Mouse (Mus musculus) limb, embryonic 13.5 days (tissue): ENCODE measurements around the gene Gm10337. TPM values are rescaled to one million over a fixed set of nuclear protein-coding genes. Genes with fewer than 3 reads are reported as not detected.

ENCODE experiments used
- ATAC-seq: fragments of 200-750 bp; cut with Nextera tagmentation; 2 replicates; pipeline ENCODE4 v1.8.0; 2017; ENCODE audit warnings: low read depth, moderate number of reproducible peaks, moderate TSS enrichment; ENCODE audit not compliant: low FRiP score
- H3K27ac ChIP-seq: fragments of 300-500 bp; sonication (generic); 2 replicates; pipeline ENCODE4 v1.5.1; 2015; ENCODE audit warnings: inconsistent platforms, mild to moderate bottlenecking, moderate library complexity
- H3K27me3 ChIP-seq: fragments of 300-500 bp; sonication (generic); 2 replicates; pipeline ENCODE4 v1.6.1; 2015; ENCODE audit warnings: mild to moderate bottlenecking, inconsistent platforms
- H3K36me3 ChIP-seq: fragments of 300-500 bp; sonication (generic); 2 replicates; pipeline ENCODE4 v1.6.1; 2015; ENCODE audit warnings: inconsistent platforms, mild to moderate bottlenecking, moderate library complexity
- H3K4me1 ChIP-seq: fragments of 300-500 bp; sonication (generic); 2 replicates; pipeline ENCODE4 v1.6.1; 2015; ENCODE audit warnings: inconsistent platforms
- H3K4me2 ChIP-seq: fragments of 300-500 bp; sonication (generic); replicated peaks from 2 replicates; pipeline ENCODE4 v1.6.1; 2015; ENCODE audit warnings: inconsistent platforms, mild to moderate bottlenecking, moderate library complexity
- H3K4me3 ChIP-seq: fragments of 300-500 bp; sonication (generic); 2 replicates; pipeline ENCODE4 v1.5.1; 2015; ENCODE audit warnings: moderate library complexity, mild to moderate bottlenecking, inconsistent platforms
- H3K9ac ChIP-seq: fragments of 300-500 bp; sonication (generic); 2 replicates; pipeline ENCODE4 v1.6.1; 2015; ENCODE audit warnings: mild to moderate bottlenecking, inconsistent platforms
- H3K9me3 ChIP-seq: fragments of 300-500 bp; sonication (generic); 2 replicates; pipeline ENCODE4 v1.6.1; 2016; ENCODE audit warnings: inconsistent platforms
- WGBS: fragments of 180-500 bp; shearing (Covaris S2); methylation state at CpG from one replicate; pipeline ENCODE4 v1.1.7; 2015; 5-methylcytosine and 5-hydroxymethylcytosine counted together
- polyA plus RNA-seq: library from polyadenylated mRNA; unstranded; fragments of >200 nt; fragmentation: Nextera tagmentation; extraction: Ambion mirVana; gene quantifications from 2 replicates; pipeline ENCODE4 v1.2.1, GENCODE M21; 2015

Gene Gm10337
- polyA plus RNA-seq, 1 experiment from 2014 or later, result 2.5 TPM

- H3K36me3 ChIP-seq, result peaks cover 84% of the 10 kb centered on the region
- H3K4me3 ChIP-seq, result no peak overlapping the region
- 93% methylated on average over 4 of the region's 4 CpGs for WGBS
- no peak overlapping the region for H3K4me2 ChIP-seq
- H3K9me3 ChIP-seq, result no peaks in the 10 kb centered on the region
- no peak for ATAC-seq
- H3K27ac ChIP-seq, result no peak overlapping the region
- H3K27me3 ChIP-seq, result no peaks in the 10 kb centered on the region
- H3K9ac ChIP-seq, result no peak overlapping the region
- no peaks in the 10 kb centered on the region for H3K4me1 ChIP-seq
Measured at GRCm38 (mm10) chr15:102544801-102545200, 41.3 kb downstream of the Gm10337 start.

- Histone ChIP-seq H3K4me2 (no peak overlapping the region), H3K36me3 (peaks cover 82% of the 10 kb centered on the region), H3K4me1 (no peaks in the 10 kb centered on the region), H3K9ac (no peak overlapping the region), H3K27me3 (no peaks in the 10 kb centered on the region), H3K4me3 (no peak overlapping the region), H3K27ac (no peak overlapping the region), H3K9me3 (no peaks in the 10 kb centered on the region)
- 93% methylated on average over 3 of the region's 3 CpGs for WGBS
- ATAC-seq, result no peak
Measured at GRCm38 (mm10) chr15:102546246-102546645, 42.7 kb downstream of the Gm10337 start.

GRCm38 (mm10) chr15:102546677-102547427 lies 43.3 kb downstream of the Gm10337 start:
- Histone ChIP-seq H3K4me2 (no peak overlapping the region), H3K4me3 (no peak overlapping the region), H3K9me3 (no peaks in the 10 kb centered on the region), H3K36me3 (peaks cover 84% of the 10 kb centered on the region), H3K27me3 (no peaks in the 10 kb centered on the region), H3K27ac (peak overlapping the region; percentile 17; the same call in 1 of the 2 replicates), H3K9ac (no peak overlapping the region), H3K4me1 (no peaks in the 10 kb centered on the region)
- WGBS, result 79% methylated on average over 3 of the region's 3 CpGs
- ATAC-seq, result no peak

DNA sequence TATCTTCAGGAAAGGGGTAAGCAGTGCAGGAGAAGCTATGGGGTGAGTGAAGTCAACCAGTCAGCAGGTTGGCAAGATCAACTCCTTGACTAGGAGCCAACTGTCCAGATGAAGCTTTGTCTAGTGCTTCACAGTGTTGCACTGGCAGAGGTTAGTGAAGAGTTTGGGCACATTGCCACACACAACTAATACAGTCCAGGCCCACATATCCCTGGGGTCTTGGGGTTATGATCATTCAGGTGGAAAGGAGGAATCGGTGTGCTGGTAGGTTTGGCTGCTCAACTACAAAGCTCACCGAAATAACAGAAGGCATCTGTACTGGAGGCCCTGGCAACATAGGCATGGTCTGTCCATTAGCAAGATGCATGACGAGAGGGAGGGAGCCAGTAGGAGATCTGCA lies 44.0 kb downstream of the Gm10337 start:
- 96% methylated on average over 3 of the region's 3 CpGs for WGBS
- no peak for ATAC-seq
- no peak overlapping the region for H3K4me2 ChIP-seq
- H3K36me3 ChIP-seq, result peaks cover 84% of the 10 kb centered on the region
- no peaks in the 10 kb centered on the region for H3K4me1 ChIP-seq
- no peak overlapping the region for H3K9ac ChIP-seq
- H3K27ac ChIP-seq, result no peak overlapping the region
- H3K4me3 ChIP-seq, result no peak overlapping the region
- no peaks in the 10 kb centered on the region for H3K27me3 ChIP-seq
- H3K9me3 ChIP-seq, result no peaks in the 10 kb centered on the region

- Histone ChIP-seq H3K4me2 (no peak overlapping the region), H3K27ac (no peak overlapping the region), H3K27me3 (no peaks in the 10 kb centered on the region), H3K9ac (no peak overlapping the region), H3K4me1 (no peaks in the 10 kb centered on the region), H3K4me3 (no peak overlapping the region), H3K36me3 (peaks cover 82% of the 10 kb centered on the region), H3K9me3 (no peaks in the 10 kb centered on the region)
- WGBS, result 96% methylated on average over 5 of the region's 5 CpGs
- no peak for ATAC-seq
Measured at GRCm38 (mm10) chr15:102552599-102552998, 49.1 kb downstream of the Gm10337 start.

Other genes with a start within 250 kb of the Gm10337 start
- gene Rarg, start 246.2 kb upstream of the Gm10337 start, polyA plus RNA-seq, result 131 and 145 TPM in 2 replicates
- gene Gm9918, start 233.2 kb upstream of the Gm10337 start, polyA plus RNA-seq, result 1.1 and 1.3 TPM in 2 replicates
- 64.7 and 65.8 TPM in 2 replicates for gene Mfsd5, start 224.3 kb upstream of the Gm10337 start, polyA plus RNA-seq
- 23.7 and 32.2 TPM in 2 replicates for gene Espl1, start 207.5 kb upstream of the Gm10337 start, polyA plus RNA-seq
- 431 and 451 TPM in 2 replicates for gene Pfdn5, start 177.6 kb upstream of the Gm10337 start, polyA plus RNA-seq
- gene Myg1, start 172.0 kb upstream of the Gm10337 start, polyA plus RNA-seq, result 110 and 116 TPM in 2 replicates
- 75.9 and 76.6 TPM in 2 replicates for gene Aaas, start 153.0 kb upstream of the Gm10337 start, polyA plus RNA-seq
- gene Sp7, start 136.5 kb upstream of the Gm10337 start, polyA plus RNA-seq, result 6.0 and 7.4 TPM in 2 replicates
- 11.6 and 12.0 TPM in 2 replicates for gene Sp1, start 97.6 kb upstream of the Gm10337 start, polyA plus RNA-seq
- 0.23 and 0.36 TPM in 2 replicates for gene Amhr2, start 58.4 kb upstream of the Gm10337 start, polyA plus RNA-seq
- gene Prr13, start 44.7 kb upstream of the Gm10337 start, polyA plus RNA-seq, result 59.5 and 62.6 TPM in 2 replicates
- gene Pcbp2, start 33.2 kb upstream of the Gm10337 start, polyA plus RNA-seq, result 262 and 273 TPM in 2 replicates
- gene Map3k12, start 13.3 kb downstream of the Gm10337 start, polyA plus RNA-seq, result 22.4 and 24.5 TPM in 2 replicates
- gene Tarbp2, start 14.5 kb downstream of the Gm10337 start, polyA plus RNA-seq, result 101 and 107 TPM in 2 replicates
- gene Npff, start 21.2 kb downstream of the Gm10337 start, polyA plus RNA-seq, result 2.9 and 3.4 TPM in 2 replicates
- gene Gm28047, start 121.3 kb downstream of the Gm10337 start, polyA plus RNA-seq, result not detected in 2 replicates
- 47.2 and 51.0 TPM in 2 replicates for gene Atf7, start 121.7 kb downstream of the Gm10337 start, polyA plus RNA-seq
- 54.7 and 65.5 TPM in 2 replicates for gene Atp5g2, start 168.6 kb downstream of the Gm10337 start, polyA plus RNA-seq
- gene Calcoco1, start 218.5 kb downstream of the Gm10337 start, polyA plus RNA-seq, result 57.7 and 58.3 TPM in 2 replicates